Mouse (Mus musculus): ENCODE results near the gene Ryr3.

GRCm38 (mm10) chr2:112966807-112967625 lies 249.9 kb downstream of the Ryr3 start:
- no peak for TF ChIP-seq CTCF (IDR thresholded peaks at IDR 0.05; ENCODE audit: low read depth)
- no peak for TF ChIP-seq EP300 (optimal IDR thresholded peaks at IDR 0.05)
